Mouse (Mus musculus) thymus, postnatal 10 days (tissue): ENCODE results near the gene Lrrc4.

Source experiments
- DNase-seq, 2 experiments: peaks; one replicate each; pipeline ENCODE4 v3.0.0; 2021; ENCODE audit warnings: low spot score in 2 of 2

Gene Lrrc4

GRCm38 (mm10) chr6:28825894-28826293 is 5.7 kb downstream of the Lrrc4 start:
- no peak for DNase-seq

GRCm38 (mm10) chr6:28823802-28824201 is 7.7 kb downstream of the Lrrc4 start:
- no peak for DNase-seq

GRCm38 (mm10) chr6:28823375-28823774 is 8.2 kb downstream of the Lrrc4 start:
- DNase-seq, result no peak

GRCm38 (mm10) chr6:28822296-28822695 is 9.3 kb downstream of the Lrrc4 start:
- DNase-seq, result no peak

- DNase-seq, result no peak
Measured at GRCm38 (mm10) chr6:28819509-28820358, 11.8 kb downstream of the Lrrc4 start.

- DNase-seq, result no peak
Measured at GRCm38 (mm10) chr6:28817039-28817438, 14.5 kb downstream of the Lrrc4 start.

GRCm38 (mm10) chr6:28814895-28815294 is 16.7 kb downstream of the Lrrc4 start:
- DNase-seq, result no peak

- DNase-seq, result no peak
Measured at GRCm38 (mm10) chr6:28813057-28813456, 18.5 kb downstream of the Lrrc4 start.

- no peak for DNase-seq
Measured at GRCm38 (mm10) chr6:28804751-28805150, 26.8 kb downstream of the Lrrc4 start.

- DNase-seq, result no peak
Measured at GRCm38 (mm10) chr6:28803678-28804279, 27.8 kb downstream of the Lrrc4 start.

GRCm38 (mm10) chr6:28800976-28801375 is 30.6 kb downstream of the Lrrc4 start:
- no peak for DNase-seq

- DNase-seq, result no peak
Measured at GRCm38 (mm10) chr6:28799818-28800217, 31.7 kb downstream of the Lrrc4 start.

- DNase-seq, result no peak
Measured at GRCm38 (mm10) chr6:28795792-28796515, 35.6 kb downstream of the Lrrc4 start.

GRCm38 (mm10) chr6:28795380-28795779 is 36.2 kb downstream of the Lrrc4 start:
- DNase-seq, result no peak

- no peak for DNase-seq
Measured at GRCm38 (mm10) chr6:28791809-28792208, 39.7 kb downstream of the Lrrc4 start.

- DNase-seq, result no peak
Measured at GRCm38 (mm10) chr6:28791183-28791582, 40.4 kb downstream of the Lrrc4 start.

- no peak for DNase-seq
Measured at GRCm38 (mm10) chr6:28789685-28790084, 41.9 kb downstream of the Lrrc4 start.

GRCm38 (mm10) chr6:28787133-28787532 is 44.4 kb downstream of the Lrrc4 start:
- no peak for DNase-seq

GRCm38 (mm10) chr6:28785770-28786169 is 45.8 kb downstream of the Lrrc4 start:
- no peak for DNase-seq

GRCm38 (mm10) chr6:28783953-28784352 is 47.6 kb downstream of the Lrrc4 start:
- no peak for DNase-seq

- DNase-seq, result no peak
Measured at GRCm38 (mm10) chr6:28783082-28783647, 48.4 kb downstream of the Lrrc4 start.

GRCm38 (mm10) chr6:28781696-28782095 is 49.9 kb downstream of the Lrrc4 start:
- no peak for DNase-seq
